Mouse (Mus musculus) cerebellum, adult 8-10 months (tissue): Measurements from ENCODE around the gene Spop.

Experiments used
- DNase-seq: peaks from one replicate; pipeline ENCODE4 v3.0.0; 2022

Spop gene

GRCm38 (mm10) chr11:95413641-95414535 is at the start of gene Spop:
TSS of gene Spop (plus strand) at chr11:95414080.
- DNase-seq = peak; percentile 86

DNA sequence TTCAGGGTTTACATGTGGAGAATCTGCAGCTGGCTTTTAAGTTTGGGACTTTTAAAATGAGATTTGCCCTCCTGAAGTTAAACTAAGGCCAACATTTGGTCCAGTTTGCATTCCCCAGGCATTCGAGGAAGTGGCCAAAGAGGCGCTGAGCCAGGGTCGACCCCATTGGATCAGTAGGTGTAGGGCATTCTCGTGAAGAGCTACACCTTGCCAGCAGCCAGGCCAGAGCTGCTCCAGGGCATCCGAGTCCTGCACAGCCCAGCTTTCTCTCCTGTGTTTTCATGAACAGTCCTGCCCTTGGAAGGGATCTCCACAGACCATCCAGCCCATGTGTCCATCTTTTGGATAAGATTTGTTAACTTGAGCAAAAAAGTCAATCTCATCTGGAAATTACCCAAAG is 49.5 kb upstream of the Spop start:
- no peak for DNase-seq

DNA sequence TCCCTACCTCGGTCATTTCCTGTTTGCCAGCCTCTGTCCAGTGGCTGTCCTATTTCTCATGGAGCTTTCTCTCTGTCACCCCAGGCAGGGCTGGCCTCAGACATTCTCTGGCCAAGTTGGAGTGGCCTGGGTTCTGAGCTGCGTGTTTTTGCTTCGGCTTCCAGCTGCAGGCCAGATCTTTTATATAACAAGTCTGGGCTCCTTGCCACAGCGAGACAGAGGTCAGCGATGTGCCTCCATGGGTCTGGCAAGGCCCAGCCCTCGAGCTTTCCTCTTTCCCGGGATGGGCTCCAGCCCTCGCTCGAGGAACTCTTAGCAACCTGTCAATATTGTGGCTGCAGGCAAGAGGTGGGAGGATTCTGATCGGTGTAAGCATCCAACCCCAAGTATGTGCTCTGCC is 48.3 kb upstream of the Spop start:
- DNase-seq = no peak

DNA sequence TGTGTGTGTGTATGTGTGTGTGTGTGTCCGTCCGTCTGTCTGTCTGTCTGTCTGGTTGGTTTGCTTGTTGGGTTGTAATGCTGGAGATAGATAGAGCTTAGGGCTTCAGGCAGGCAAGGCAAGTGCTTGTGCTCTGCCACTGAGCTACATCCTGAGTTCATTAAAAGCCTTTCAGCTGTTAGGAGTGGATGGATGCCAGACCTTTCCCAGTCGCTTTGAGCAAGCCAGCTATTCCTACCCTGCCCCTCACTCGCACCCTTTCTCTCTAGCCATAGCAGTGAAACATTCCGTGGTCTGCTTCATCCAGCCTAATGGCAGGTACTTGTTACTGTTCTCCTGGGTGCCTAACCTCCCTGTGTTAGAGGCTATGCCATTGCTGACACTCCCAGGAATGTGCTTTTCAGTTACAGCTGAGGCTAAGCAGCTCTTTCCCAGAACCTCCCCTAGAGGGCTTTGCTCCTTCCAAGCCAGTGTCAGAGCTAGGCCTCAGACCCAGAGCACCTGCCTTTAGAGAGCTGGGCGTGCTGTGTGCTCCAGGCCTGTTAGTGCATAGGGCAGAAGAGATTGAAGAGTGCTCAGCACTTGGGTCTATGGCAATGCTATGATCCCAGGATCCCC is 47.5 kb upstream of the Spop start:
- no peak for DNase-seq

- DNase-seq = no peak
Measured at GRCm38 (mm10) chr11:95367011-95367735, 46.7 kb upstream of the Spop start.

GRCm38 (mm10) chr11:95368231-95368823 is 45.6 kb upstream of the Spop start:
- no peak for DNase-seq

GRCm38 (mm10) chr11:95368871-95369270 is 45.0 kb upstream of the Spop start:
- DNase-seq = no peak

GRCm38 (mm10) chr11:95369964-95370890 is 43.7 kb upstream of the Spop start:
- DNase-seq = no peak

DNA sequence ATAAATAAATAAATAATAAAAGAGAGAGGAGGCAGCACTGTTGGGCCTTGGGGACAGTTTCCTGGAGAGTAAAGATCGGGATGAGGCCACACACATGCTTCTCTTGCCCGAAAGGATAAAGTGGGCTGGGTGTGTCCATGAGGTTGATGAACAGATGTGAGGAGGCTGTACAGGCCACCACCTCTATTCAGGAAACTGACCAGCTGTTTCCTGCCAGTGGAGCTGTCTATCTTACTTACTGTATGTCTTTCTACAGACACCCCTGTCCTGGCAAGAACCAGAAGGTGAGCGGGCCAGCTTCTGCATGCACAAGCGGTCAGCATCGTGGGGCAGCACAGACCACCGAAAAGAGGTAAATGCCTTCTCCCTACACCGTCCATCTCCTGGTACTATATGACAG is 42.7 kb upstream of the Spop start:
- no peak for DNase-seq

GRCm38 (mm10) chr11:95378926-95379325 is 35.0 kb upstream of the Spop start:
- no peak for DNase-seq

DNA sequence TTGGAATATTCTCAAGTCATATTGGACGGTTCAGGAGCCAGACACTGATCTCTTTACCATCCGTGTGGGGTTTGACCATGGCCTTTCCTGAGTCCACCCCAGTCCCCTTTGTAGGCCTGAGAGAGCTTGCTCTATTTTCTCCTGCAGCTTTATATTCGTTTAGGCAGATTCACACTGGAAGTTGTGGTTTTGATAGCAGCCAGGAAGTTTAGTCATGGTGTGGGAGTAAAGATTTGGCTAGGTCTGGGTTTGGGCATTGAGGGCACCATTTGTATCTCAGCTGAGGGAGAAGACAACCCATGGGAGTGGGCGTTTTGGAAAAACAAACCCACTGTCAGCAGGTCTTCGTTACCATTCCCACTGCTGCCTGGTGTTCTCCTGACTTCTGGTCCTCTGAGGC is 34.3 kb upstream of the Spop start:
- DNase-seq = no peak

DNA sequence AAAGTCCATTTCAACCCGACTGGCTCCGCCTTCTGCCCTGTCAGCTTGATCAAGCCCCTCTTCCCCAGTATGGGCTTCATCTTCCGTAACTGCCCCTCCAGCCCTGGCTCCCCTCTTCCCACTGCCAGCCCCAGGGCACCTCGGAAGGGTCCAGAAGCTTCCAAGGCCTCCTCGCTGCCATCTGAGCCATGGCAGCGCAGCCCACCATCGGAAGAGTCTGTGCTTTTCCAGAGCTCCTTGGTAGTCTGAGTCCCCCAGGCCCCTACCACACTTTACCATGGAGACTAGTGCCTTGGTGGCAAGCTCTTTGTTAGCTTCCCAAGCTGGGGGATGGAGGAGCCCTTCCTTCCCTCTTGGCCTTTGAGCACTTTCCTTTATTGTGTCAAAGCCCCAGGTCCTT is 33.2 kb upstream of the Spop start:
- no peak for DNase-seq

GRCm38 (mm10) chr11:95381146-95381545 is 32.7 kb upstream of the Spop start:
- no peak for DNase-seq

GRCm38 (mm10) chr11:95383331-95383986 is 30.4 kb upstream of the Spop start:
- DNase-seq = no peak

DNA sequence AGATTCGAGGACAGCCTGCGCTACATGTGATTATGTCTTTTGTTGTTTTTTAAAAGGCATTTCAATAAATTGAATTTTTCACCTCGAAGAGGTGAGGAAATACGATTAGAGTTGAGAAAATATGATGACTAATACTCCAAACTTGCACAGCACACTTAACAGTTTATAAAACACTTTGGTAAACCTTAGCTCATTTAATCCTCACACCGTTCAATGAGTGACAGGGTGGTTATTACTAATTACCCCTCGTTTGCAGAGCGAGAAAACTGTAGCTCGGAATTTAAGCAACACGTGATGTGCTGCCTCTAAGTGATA is 29.9 kb upstream of the Spop start:
- no peak for DNase-seq

DNA sequence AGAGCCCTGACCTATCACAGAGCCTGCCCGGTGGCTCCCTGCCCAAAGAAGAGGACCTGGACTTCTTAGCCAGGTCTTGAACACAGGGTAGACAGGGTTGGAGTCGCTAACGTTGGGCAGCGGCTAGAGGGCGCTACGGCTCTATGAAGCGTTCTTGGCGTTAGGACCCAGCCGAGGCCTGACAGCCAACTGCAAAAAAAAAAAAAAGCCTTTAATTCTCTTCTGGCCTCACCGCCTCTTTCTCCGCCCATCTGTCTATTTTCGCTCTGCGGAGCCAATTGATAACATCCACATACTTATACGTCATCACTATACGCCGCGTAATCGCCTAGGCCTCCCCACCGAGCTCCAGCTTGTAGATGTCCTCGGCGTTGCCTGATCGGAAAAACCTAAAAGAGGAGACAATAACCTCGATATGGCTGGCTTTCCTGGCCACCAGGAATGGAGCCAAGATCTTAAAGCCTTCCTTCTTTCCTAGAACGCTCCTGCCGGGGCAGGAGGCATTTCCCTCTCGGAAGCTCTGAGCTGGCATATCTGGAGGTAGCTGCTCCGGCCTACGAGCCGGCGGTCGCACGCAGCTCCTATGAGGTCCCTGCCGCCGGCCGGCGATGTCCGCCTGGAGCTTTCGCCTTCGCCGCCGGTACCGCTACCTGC is 29.4 kb upstream of the Spop start, which contains the start of gene Slc35b1:
Gene Slc35b1 (plus strand): TSS at position 374 of the 654 bp plus-strand sequence.
- DNase-seq = peak; percentile 97

DNA sequence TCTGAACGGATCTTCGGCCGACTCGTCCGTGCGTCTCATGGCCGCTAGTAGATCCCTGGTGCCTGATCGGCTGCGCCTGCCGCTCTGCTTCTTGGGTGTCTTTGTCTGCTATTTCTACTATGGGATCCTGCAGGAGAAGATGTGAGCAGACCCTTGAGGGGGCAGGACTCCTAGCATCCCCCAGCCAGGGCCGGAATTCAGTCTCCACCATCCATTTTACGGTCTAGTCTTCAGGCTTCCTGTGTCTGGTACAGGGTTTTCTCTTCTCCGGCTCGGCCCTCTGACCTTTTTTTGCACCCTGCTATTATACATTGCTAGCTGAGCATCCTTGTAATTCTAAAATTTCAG is 28.9 kb upstream of the Spop start:
- no peak for DNase-seq

DNA sequence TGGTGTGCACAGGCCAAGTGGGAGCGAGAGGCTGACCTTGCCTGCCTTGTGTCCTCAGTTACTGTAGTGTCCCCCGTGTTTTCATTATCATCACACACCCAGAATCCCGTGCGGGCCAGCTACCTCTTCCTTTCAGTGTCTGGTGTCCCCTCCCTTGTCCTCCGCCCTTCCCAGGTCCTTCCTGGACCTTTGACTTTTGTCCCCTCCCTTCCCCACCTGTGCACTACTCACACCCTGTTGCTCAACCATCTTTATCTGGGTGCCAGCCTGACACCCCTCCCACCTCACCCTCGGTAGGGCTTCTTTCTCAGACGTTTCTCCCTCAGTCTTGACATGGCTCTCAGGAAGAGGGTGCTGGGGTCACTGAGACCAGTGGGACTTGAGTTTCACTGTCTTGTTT is 26.5 kb upstream of the Spop start:
- no peak for DNase-seq

DNA sequence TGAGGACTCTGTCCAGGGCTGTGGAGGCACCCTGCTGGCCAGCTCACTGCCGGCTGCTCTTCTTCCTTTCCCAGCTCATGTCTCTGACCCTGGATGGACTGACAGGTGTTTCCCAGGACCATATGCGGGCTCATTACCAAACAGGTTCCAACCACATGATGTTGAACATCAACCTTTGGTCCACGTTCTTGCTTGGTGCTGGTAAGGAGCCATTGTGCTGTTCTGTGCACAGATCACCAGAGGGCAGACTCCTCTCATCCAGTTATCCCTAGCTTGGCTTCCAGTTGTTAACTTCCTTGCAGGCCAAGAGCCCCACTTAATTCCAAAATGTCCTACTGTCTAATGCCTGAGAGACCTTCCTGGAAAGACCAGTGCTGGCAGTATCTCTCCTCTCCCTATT is 24.9 kb upstream of the Spop start:
- DNase-seq = no peak

GRCm38 (mm10) chr11:95390420-95390819 is 23.5 kb upstream of the Spop start:
- DNase-seq = no peak

- no peak for DNase-seq
Measured at GRCm38 (mm10) chr11:95391201-95391600, 22.7 kb upstream of the Spop start.
